ENCODE assay signal across 8 mouse cellular contexts in the genomic region with DNA sequence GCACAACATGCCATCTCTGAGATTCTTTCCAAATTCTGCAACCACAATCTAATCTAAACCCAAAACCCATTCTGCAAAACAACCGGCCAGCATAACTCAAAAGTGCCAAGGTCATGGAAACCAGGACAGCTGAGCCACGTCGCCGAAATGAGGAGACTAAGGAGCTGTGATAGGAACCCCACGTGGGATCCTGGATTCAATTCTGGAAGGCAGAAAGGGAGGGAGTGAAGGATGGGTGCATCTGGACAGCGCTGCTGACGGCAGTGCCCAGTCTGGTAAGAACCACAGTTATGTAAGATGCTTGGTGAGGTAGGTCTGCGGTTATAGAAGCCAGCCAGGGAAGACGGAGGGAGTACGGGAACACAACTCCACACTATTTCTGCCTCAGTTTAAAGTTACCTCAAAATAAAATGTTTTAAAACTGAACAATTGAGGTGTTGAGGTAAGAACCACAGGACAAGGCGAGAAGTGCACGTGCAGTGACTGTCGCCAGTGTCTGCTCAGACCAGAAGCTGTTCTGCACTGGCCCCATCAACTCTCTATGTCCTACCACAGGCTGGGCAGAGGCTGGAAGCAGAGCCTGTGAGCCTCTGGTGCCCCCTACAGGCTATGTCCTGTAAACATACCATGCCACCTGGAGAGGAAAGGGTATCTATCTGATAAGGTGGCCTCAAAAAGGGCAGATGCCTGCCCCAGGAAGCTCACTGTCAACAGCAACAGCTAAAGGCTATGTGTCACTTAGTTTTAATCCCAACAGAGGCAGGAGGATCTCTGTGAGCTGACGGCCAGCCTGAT. TPM values are rescaled to one million over a fixed set of nuclear protein-coding genes. Genes with fewer than 3 reads are reported as not detected.
A peak's percentile ranks its signal among the peaks of the same experiment; 100 is the strongest.
DNase-seq lines count a peak whose midpoint lies in the region; ATAC-seq and TF ChIP-seq lines count a peak whose summit lies in the region.

No protein-coding gene starts in this region.

- H3K27me3 ChIP-seq in ES-Bruce4 (ENCODE audit: control insufficient read depth, insufficient read depth, low read length, poor library complexity, severe bottlenecking) = no peaks in the 10 kb centered on the region
- H3K27me3 ChIP-seq in heart, embryonic 12.5 days (replicated peaks) = no peaks in the 10 kb centered on the region

- no peaks in the 10 kb centered on the region for H3K4me1 ChIP-seq in ES-Bruce4 (ENCODE audit: control insufficient read depth, insufficient read depth, low read length)
- H3K4me1 ChIP-seq in heart, embryonic 12.5 days (replicated peaks) = peaks cover 23% of the 10 kb centered on the region
- 0 out of 2 replicates have a peak, but pooled peaks cover 2% of the 10 kb centered on the region for H3K4me1 ChIP-seq in lung, adult 2 months (ENCODE audit: control insufficient read depth, insufficient read depth, low read length)

- TF ChIP-seq CTCF in ES-Bruce4 (IDR thresholded peaks at IDR 0.05; ENCODE audit: low read depth, low read length) = peak; percentile 79
- peak; percentile 79 for TF ChIP-seq CTCF in lung, adult 2 months (IDR thresholded peaks at IDR 0.05; ENCODE audit: insufficient read depth, low read length)

- no peak for TF ChIP-seq POLR2A in ES-Bruce4 (IDR thresholded peaks at IDR 0.05; ENCODE audit: insufficient read depth, low read length)
- TF ChIP-seq POLR2A in lung, adult 2 months (IDR thresholded peaks at IDR 0.05; ENCODE audit: borderline replicate concordance, extremely low read depth, low read depth, low read length) = no peak

- DNase-seq in adrenal gland, adult 2 months = peak; percentile 79
- peak; percentile 35 for DNase-seq in embryo, embryonic 11.5 days (ENCODE audit: low read depth, low spot score)
- peak; percentile 80 to 83 for DNase-seq in kidney, postnatal 25 days
- DNase-seq in lung, adult 2 months = peak; percentile 58
- peak; percentile 62 for DNase-seq in right cerebral cortex, adult 18-20 months
- no peak for DNase-seq in yolk sac, embryonic 10.5 days (ENCODE audit: low spot score)

- no peaks in the 10 kb centered on the region for H3K9me3 ChIP-seq in ES-Bruce4 (replicated peaks; ENCODE audit: control insufficient read depth, insufficient read depth, low read length, poor library complexity, severe bottlenecking)
- no peaks in the 10 kb centered on the region for H3K9me3 ChIP-seq in heart, embryonic 12.5 days (replicated peaks)

- ATAC-seq in heart, embryonic 12.5 days (ENCODE audit: insufficient number of reproducible peaks, low FRiP score) = no peak

- H3K4me3 ChIP-seq in ES-Bruce4 (ENCODE audit: low read depth, low read length) = no peak overlapping the region
- no peak overlapping the region for H3K4me3 ChIP-seq in heart, embryonic 12.5 days
- no peak overlapping the region for H3K4me3 ChIP-seq in lung, adult 2 months (replicated peaks; ENCODE audit: extremely low read depth, low read depth, low read length)

- WGBS in heart, embryonic 12.5 days = 59% methylated on average over 14 of the region's 14 CpGs
- 71% methylated on average over 14 of the region's 14 CpGs for WGBS in lung, adult 2 months

- no peak for TF ChIP-seq EP300 in ES-Bruce4 (IDR thresholded peaks at IDR 0.05; ENCODE audit: insufficient read depth, low read depth, low read length)

- peaks cover 34% of the 10 kb centered on the region for H3K36me3 ChIP-seq in ES-Bruce4 (ENCODE audit: control insufficient read depth, insufficient read depth, low read length, poor library complexity, severe bottlenecking)
- H3K36me3 ChIP-seq in heart, embryonic 12.5 days = peaks cover 84% of the 10 kb centered on the region

- H3K9ac ChIP-seq in ES-Bruce4 (ENCODE audit: low read depth, poor library complexity, severe bottlenecking) = no peak overlapping the region
- H3K9ac ChIP-seq in heart, embryonic 12.5 days = no peak overlapping the region

- no peak overlapping the region for H3K4me2 ChIP-seq in heart, embryonic 12.5 days

- H3K27ac ChIP-seq in ES-Bruce4 (ENCODE audit: insufficient read depth, low read length) = no peak overlapping the region
- H3K27ac ChIP-seq in heart, embryonic 12.5 days (ENCODE audit: poor library complexity, severe bottlenecking) = 0 out of 2 replicates have a peak overlapping the region, but pooled peaks have one; percentile 17

RNA-seq across cellular contexts. Expression of a gene that starts 25.3 kb away (rescaled TPM):
- 50.8 and 52.4 TPM in 2 replicates for polyA plus RNA-seq in ES-Bruce4 (2011; ENCODE audit: insufficient read depth, insufficient read length, low read depth, missing spikeins)
- total RNA-seq in adrenal gland, adult 2 months (2021) = 100 to 1,000 TPM; 580 to 729 TPM
- 256 and 331 TPM in 2 replicates for polyA plus RNA-seq in adrenal gland, adult 2 months (2012; rRNA removed)
- polyA plus RNA-seq in heart, embryonic 12.5 days (2016; fragmentation: Nextera tagmentation; extraction: Ambion mirVana) = 1,404 and 1,433 TPM in 2 replicates
- 693 and 908 TPM in 2 replicates for polyA plus RNA-seq in lung, adult 2 months (2012; rRNA removed)

RNA-seq across cellular contexts. Expression of a gene that starts 35.2 kb away (rescaled TPM):
- polyA plus RNA-seq in ES-Bruce4 (2011; ENCODE audit: insufficient read depth, insufficient read length, low read depth, missing spikeins) = 33.2 and 42.6 TPM in 2 replicates
- 10 to 100 TPM; 82.2 to 88.8 TPM for total RNA-seq in adrenal gland, adult 2 months (2021)
- 59.0 and 63.6 TPM in 2 replicates for polyA plus RNA-seq in adrenal gland, adult 2 months (2012; rRNA removed)
- polyA plus RNA-seq in heart, embryonic 12.5 days (2016; fragmentation: Nextera tagmentation; extraction: Ambion mirVana) = 23.1 and 23.6 TPM in 2 replicates
- 43.9 and 47.2 TPM in 2 replicates for polyA plus RNA-seq in lung, adult 2 months (2012; rRNA removed)
